Mouse (Mus musculus): ENCODE data around the gene Dna2.

- no peak for TF ChIP-seq POLR2A (IDR thresholded peaks at IDR 0.05; ENCODE audit: insufficient read length, low read depth)
- no peak for TF ChIP-seq USF1 (IDR thresholded peaks at IDR 0.05; ENCODE audit: low read depth)
- TF ChIP-seq TCF12 (IDR thresholded peaks at IDR 0.05; ENCODE audit: insufficient read depth, poor library complexity, severe bottlenecking): no peak
- no peak for TF ChIP-seq MAX (IDR thresholded peaks at IDR 0.05; ENCODE audit: low read depth)
- no peak for TF ChIP-seq CEBPB (IDR thresholded peaks at IDR 0.05; ENCODE audit: insufficient read depth, poor library complexity, severe bottlenecking)
- no peak for TF ChIP-seq MYOD1 (IDR thresholded peaks at IDR 0.05; ENCODE audit: control insufficient read depth in 1 of 3, insufficient read length in 2 of 3, low read depth in 2 of 3)
These were observed 76.4 kb downstream of the Dna2 start for GRCm38 (mm10) chr10:63023121-63023748.
